Mouse (Mus musculus) cerebellum, postnatal 36 days (tissue): ENCODE results near the gene Akap7.
"Not testable (repeated sequence)": the region's sequence is repeated elsewhere in the genome, so short reads cannot be mapped to it uniquely, and the experiment has no call there.

Source experiments
- DNase-seq, 2 experiments: peaks; one replicate each; pipeline ENCODE4 v3.0.0; 2021 to 2022; ENCODE audit warnings: mixed read lengths in 2 of 2

Gene Akap7

GRCm38 (mm10) chr10:25253006-25253405 lies 54.7 kb downstream of the Akap7 start:
- no peak for DNase-seq

GRCm38 (mm10) chr10:25250108-25250507 lies 57.6 kb downstream of the Akap7 start:
- DNase-seq = peak; percentile 52 to 56

- DNase-seq = peak; percentile 22 to 32
These were observed 61.5 kb downstream of the Akap7 start for GRCm38 (mm10) chr10:25246173-25246572.

- DNase-seq = peak; percentile 44 to 52
These were observed 68.5 kb downstream of the Akap7 start for GRCm38 (mm10) chr10:25239156-25239555.

GRCm38 (mm10) chr10:25234080-25234479 lies 73.6 kb downstream of the Akap7 start:
- no peak for DNase-seq

- no peak for DNase-seq
These were observed 75.0 kb downstream of the Akap7 start for GRCm38 (mm10) chr10:25232700-25233099.

GRCm38 (mm10) chr10:25231358-25231757 lies 76.3 kb downstream of the Akap7 start:
- DNase-seq = no peak

- no peak for DNase-seq
These were observed 83.3 kb downstream of the Akap7 start for GRCm38 (mm10) chr10:25224371-25224770.

GRCm38 (mm10) chr10:25220754-25221153 lies 86.9 kb downstream of the Akap7 start:
- DNase-seq = no peak

- no peak for DNase-seq
These were observed 87.7 kb downstream of the Akap7 start for GRCm38 (mm10) chr10:25219901-25220495.

GRCm38 (mm10) chr10:25219220-25219628 lies 88.4 kb downstream of the Akap7 start:
- peak; percentile 86 to 89 for DNase-seq

GRCm38 (mm10) chr10:25218746-25219145 lies 88.9 kb downstream of the Akap7 start:
- peak in 1 of 2 experiments; percentile 19 for DNase-seq

- DNase-seq = no peak
These were observed 91.7 kb downstream of the Akap7 start for GRCm38 (mm10) chr10:25215977-25216376.

- DNase-seq = no peak
These were observed 94.0 kb downstream of the Akap7 start for GRCm38 (mm10) chr10:25213716-25214115.

GRCm38 (mm10) chr10:25208619-25209018 lies 99.1 kb downstream of the Akap7 start:
- no peak for DNase-seq

- no peak for DNase-seq
These were observed 99.8 kb downstream of the Akap7 start for GRCm38 (mm10) chr10:25207866-25208265.

GRCm38 (mm10) chr10:25200691-25201090 lies 107.0 kb downstream of the Akap7 start:
- DNase-seq = no peak

- DNase-seq = peak; percentile 86 to 88
These were observed 107.9 kb downstream of the Akap7 start for GRCm38 (mm10) chr10:25199510-25200353.

GRCm38 (mm10) chr10:25198575-25198974 lies 109.1 kb downstream of the Akap7 start:
- peak; percentile 33 to 57 for DNase-seq

GRCm38 (mm10) chr10:25198048-25198447 lies 109.6 kb downstream of the Akap7 start:
- DNase-seq = no peak

GRCm38 (mm10) chr10:25192180-25193073 lies 115.2 kb downstream of the Akap7 start:
- DNase-seq = no peak

GRCm38 (mm10) chr10:25191166-25191565 lies 116.5 kb downstream of the Akap7 start:
- no peak for DNase-seq

- DNase-seq = not testable (repeated sequence)
These were observed 121.4 kb downstream of the Akap7 start for GRCm38 (mm10) chr10:25186240-25186639.
